Mouse (Mus musculus): ENCODE data around the gene Robo2.
"Not testable (repeated sequence)": the region's sequence is repeated elsewhere in the genome, so short reads cannot be mapped to it uniquely, and the experiment has no call there.

Gene Robo2

GRCm38 (mm10) chr16:74200024-74200703, 211.5 kb downstream of the Robo2 start:
- DNase-seq = no peak

- no peak for DNase-seq
Measured at GRCm38 (mm10) chr16:74192979-74193554, 218.6 kb downstream of the Robo2 start.

DNA sequence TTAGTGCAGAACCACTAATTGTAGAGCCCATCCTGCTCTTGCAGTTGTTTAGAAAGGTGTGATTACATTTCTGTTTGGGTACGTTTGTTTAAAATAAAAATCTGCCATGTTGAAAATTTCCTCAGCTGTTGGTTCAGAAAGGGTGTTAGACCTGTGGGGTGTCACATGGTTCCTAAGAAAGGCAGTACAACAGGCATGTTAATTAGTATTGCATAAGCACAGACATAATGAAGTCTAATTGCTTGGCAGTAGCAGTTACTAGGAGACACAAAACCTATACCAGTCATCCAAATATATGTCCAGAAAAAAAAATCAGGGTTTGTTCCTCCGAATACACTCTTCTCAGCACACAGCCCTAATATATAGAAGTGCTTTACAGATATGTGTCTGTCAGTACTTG, 220.0 kb downstream of the Robo2 start:
- no peak for DNase-seq

- DNase-seq = peak; percentile 72 to 73
Measured at GRCm38 (mm10) chr16:74182509-74183113, 229.0 kb downstream of the Robo2 start.

- DNase-seq = no peak
Measured at GRCm38 (mm10) chr16:74172673-74173072, 239.0 kb downstream of the Robo2 start.

DNA sequence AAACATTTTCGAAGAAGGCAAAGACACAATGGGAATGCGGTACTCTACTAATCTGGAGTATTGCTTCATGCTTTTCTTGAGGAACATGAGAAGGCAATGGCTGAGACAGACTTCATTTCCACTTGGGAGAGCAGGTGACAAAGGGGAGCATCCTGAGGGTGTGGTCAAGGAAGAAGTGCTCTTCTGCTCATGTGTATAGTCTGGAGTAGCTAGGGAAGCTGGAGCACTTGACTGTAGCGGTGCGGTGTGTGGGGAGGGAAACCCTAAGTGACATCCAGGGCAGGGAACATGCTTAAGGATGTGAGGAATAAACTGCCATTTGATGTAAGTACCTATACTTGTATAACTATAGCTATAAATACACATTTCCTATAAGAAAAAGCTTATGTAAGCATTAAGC, 242.0 kb downstream of the Robo2 start:
- DNase-seq = no peak

- DNase-seq = no peak
Measured at GRCm38 (mm10) chr16:74169121-74169520, 242.5 kb downstream of the Robo2 start.

- no peak for DNase-seq
Measured at GRCm38 (mm10) chr16:74167832-74168231, 243.8 kb downstream of the Robo2 start.

- DNase-seq = no peak
Measured at GRCm38 (mm10) chr16:74162041-74162440, 249.6 kb downstream of the Robo2 start.

GRCm38 (mm10) chr16:74159189-74159588, 252.4 kb downstream of the Robo2 start:
- no peak for DNase-seq

GRCm38 (mm10) chr16:74136181-74136580, 275.4 kb downstream of the Robo2 start:
- DNase-seq = no peak

DNA sequence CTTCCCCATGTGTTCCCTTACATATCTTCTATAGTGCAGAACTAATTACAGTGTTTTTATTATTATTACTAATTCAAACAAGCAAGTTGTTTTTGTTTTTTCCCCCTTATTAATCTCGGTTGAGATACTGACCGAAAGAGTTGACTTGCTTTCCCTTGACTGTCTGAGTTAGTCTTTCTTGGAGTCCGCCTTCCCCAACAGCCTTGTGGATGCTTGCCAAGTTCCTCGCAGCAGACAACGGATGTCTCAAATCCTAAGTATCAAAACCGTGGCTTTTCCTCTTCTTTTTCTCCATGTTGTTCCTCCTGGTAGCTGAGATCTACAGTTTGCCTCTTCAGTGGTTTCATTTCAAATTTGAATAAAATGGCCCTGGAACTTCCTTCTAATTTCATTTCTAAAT, 278.8 kb downstream of the Robo2 start:
- DNase-seq = peak; percentile 81 to 84

- DNase-seq = no peak
Measured at GRCm38 (mm10) chr16:74131370-74131769, 280.3 kb downstream of the Robo2 start.

GRCm38 (mm10) chr16:74128443-74128983, 283.1 kb downstream of the Robo2 start:
- no peak for DNase-seq

GRCm38 (mm10) chr16:74113155-74113554, 298.5 kb downstream of the Robo2 start:
- no peak for DNase-seq

DNA sequence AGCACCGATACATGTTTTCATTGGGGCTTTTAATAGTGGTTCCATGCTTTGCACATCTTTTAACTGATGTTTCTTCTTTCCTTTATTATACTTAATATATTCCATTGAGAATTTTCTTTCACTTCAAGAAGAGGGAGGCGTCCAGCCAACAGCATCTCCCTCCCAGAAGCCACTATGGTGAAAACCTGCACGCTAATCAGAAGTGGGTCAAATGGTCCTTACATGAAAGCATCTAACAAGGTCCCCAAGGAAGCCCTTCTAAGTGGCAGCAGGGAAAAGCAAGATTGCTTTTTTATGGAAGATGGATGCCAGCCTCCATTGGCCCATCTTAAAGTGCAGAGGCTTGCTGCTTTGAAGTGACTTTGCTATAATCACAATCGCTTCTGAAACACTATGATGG, 300.5 kb downstream of the Robo2 start:
- DNase-seq = no peak

DNA sequence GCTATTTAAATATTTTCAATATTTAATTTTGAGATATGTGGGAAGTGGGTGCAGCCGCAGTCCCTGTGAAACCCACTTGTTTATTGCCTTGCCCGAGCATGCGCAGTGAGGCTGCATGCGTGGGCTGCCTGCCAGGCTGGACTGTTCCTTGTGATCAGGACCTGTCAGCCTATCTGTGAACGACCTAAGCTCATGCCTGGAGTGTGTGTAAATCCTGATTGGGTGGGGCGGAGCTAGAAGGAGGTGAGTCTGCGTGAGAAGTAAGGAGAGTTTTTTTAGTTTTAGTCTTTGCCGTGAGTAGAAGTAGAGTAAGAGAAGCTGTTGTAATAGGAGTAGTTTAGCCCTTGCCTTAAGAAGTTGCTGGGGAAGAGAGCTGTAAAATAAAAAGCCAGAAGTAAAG, 307.2 kb downstream of the Robo2 start:
- DNase-seq = not testable (repeated sequence)

DNA sequence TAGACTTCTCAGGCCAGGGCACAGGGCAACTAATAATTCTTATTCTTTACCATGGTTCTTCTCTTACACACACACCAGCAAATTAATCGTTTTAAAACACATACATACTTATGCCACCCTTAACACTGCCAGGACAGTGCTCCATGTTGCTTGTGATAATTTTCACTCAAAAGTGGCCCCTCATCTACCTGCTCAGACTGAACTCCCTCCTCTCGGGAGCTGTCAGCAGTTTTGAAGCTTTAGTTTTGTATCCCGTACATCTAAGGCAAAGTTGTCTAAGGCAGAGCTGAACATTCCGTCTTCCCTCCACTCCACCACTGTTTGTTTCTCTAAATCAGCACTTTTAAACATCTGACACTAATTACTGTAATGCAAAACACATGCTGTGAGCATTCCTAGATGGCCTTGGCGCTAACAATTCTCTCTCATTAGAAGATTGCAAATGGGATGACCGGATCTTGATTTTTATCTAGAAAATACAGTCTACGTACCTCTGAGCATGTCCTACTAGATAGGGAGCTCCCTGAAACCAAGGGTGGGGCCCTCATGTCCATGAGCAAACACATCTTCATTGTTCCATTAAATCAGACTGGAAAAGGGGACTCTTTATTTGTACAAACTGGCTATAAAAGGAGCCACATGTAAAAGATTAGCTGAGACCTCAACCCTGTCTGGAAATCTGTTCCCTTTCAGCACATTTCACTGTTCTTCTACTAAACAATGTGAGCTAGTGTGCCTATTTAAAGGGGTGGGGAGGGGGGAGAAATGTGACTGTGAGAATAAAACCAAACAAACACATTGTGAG, 318.4 kb downstream of the Robo2 start:
- no peak for DNase-seq

DNA sequence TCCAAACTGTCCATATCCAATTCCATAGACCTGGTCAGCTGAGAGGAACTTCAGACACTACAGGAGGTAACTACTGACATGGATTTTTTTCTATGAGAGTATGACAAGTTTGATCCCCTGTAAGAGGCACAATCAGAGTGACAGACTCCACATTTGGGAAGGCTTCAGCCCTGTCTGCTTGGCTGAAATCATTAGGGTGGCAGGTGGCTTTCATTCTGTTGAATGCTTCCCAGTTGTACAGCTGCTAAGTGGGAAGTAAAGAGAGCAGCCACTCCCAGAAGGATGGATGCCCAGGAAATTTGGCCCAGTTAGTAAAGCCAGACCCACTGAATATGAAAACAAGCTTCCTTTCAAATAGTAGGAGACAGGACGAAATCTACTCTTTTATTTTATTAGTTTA, 321.7 kb downstream of the Robo2 start:
- DNase-seq = peak; percentile 89

DNA sequence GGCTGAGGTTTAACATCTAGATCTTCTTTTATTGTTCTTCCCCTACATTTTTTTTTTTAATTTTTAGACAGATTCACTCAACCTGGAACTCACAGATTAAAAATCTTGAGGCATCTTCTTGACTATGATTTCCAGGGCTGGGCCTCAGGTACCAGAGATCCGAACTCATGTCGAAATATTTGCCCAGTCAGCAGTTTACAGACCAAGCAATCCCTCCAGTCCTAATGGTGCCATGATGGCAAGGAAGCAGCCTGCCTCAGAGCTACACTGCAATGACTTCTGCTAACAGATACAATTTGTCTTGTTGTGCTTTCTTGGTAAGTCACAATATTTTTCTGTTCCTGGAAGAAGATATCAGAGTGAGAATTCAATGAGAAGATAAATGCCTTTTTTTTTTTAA, 327.4 kb downstream of the Robo2 start:
- no peak for DNase-seq

DNA sequence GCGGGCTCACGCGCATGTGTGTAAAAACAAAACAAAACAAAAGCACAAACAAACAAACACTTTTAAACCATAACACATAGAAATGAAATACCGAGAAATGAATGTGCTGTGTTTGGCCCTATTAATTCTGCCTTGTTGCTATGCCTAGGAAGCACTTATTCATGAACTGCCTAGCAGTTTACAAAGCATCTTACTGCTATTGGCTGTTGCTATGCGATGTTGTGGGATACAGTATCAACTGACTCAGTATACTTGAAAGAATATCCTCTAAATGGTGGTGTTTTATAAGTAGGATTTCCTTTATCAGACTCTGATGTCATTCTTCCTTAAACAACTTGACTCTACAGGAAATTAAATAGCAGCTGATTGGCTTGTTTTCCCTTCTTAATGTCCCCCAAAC, 339.0 kb downstream of the Robo2 start:
- no peak for DNase-seq

GRCm38 (mm10) chr16:74070628-74071027, 341.0 kb downstream of the Robo2 start:
- no peak for DNase-seq

- DNase-seq = peak; percentile 29 to 45
Measured at GRCm38 (mm10) chr16:74065958-74066357, 345.7 kb downstream of the Robo2 start.
